Mouse (Mus musculus) left cerebral cortex, adult 8-10 months (tissue): ENCODE data around the gene Otud1. TPM values are rescaled to one million over a fixed set of nuclear protein-coding genes. Genes with fewer than 3 reads are reported as not detected.

Experiments
- DNase-seq, 2 experiments: peaks; one replicate each; pipeline ENCODE4 v3.0.0; 2022; ENCODE audit warnings: low spot score in 2 of 2
- total RNA-seq, 4 experiments: library from RNA; stranded (reverse); gene quantifications; 2 replicates each; pipeline ENCODE4 v1.2.4; 2022

The Otud1 gene
- total RNA-seq, 4 experiments from 2014 or later, result 16.2 to 21.9 (median 20.7) TPM

- no peak for DNase-seq
These were observed 13.5 kb downstream of the Otud1 start for GRCm38 (mm10) chr2:19670851-19671688.

- DNase-seq, result no peak
These were observed 25.4 kb downstream of the Otud1 start for GRCm38 (mm10) chr2:19682997-19683396.

GRCm38 (mm10) chr2:19685489-19686147 is 28.1 kb downstream of the Otud1 start:
- no peak for DNase-seq

- no peak for DNase-seq
These were observed 32.5 kb downstream of the Otud1 start for GRCm38 (mm10) chr2:19690094-19690493.

- DNase-seq, result no peak
These were observed 42.2 kb downstream of the Otud1 start for GRCm38 (mm10) chr2:19699573-19700295.

- no peak for DNase-seq
These were observed 43.8 kb downstream of the Otud1 start for GRCm38 (mm10) chr2:19701386-19701785.

- no peak for DNase-seq
These were observed 45.6 kb downstream of the Otud1 start for GRCm38 (mm10) chr2:19703020-19703613.

GRCm38 (mm10) chr2:19703670-19704069 is 46.1 kb downstream of the Otud1 start:
- no peak for DNase-seq

GRCm38 (mm10) chr2:19704272-19704671 is 46.7 kb downstream of the Otud1 start:
- DNase-seq, result no peak

GRCm38 (mm10) chr2:19706886-19707285 is 49.3 kb downstream of the Otud1 start:
- DNase-seq, result no peak

Other genes with a start within 250 kb of the Otud1 start
- gene Ptf1a, start 212.1 kb upstream of the Otud1 start, total RNA-seq, result not detected
- not detected for gene 4921504E06Rik, start 103.8 kb upstream of the Otud1 start, total RNA-seq